Mouse (Mus musculus) hindbrain, embryonic 14.5 days (tissue): ENCODE data around the gene Prr15. TPM values are rescaled to one million over a fixed set of nuclear protein-coding genes. Genes with fewer than 3 reads are reported as not detected.

Source experiments
- ATAC-seq: fragments of 200-750 bp; cut with Nextera tagmentation; 2 replicates; pipeline ENCODE4 v1.8.0; 2017; ENCODE audit warnings: moderate number of reproducible peaks, mild to moderate bottlenecking, moderate TSS enrichment, moderate library complexity; ENCODE audit not compliant: low FRiP score
- DNase-seq: peaks from one replicate; pipeline ENCODE4 v3.0.0-alpha.2; 2015; ENCODE audit warnings: low spot score
- H3K27ac ChIP-seq: fragments of 300-500 bp; sonication (generic); 2 replicates; pipeline ENCODE4 v1.5.1; 2014; ENCODE audit warnings: mild to moderate bottlenecking, moderate library complexity
- H3K27me3 ChIP-seq: fragments of 300-500 bp; sonication (generic); 2 replicates; pipeline ENCODE4 v1.6.1; 2014; ENCODE audit warnings: mild to moderate bottlenecking, low read length, mixed read lengths; ENCODE audit not compliant: control insufficient read depth, insufficient read depth
- H3K36me3 ChIP-seq: fragments of 300-500 bp; sonication (generic); replicated peaks from 2 replicates; pipeline ENCODE4 v1.6.1; 2014; ENCODE audit not compliant: control insufficient read depth, insufficient read depth
- H3K4me1 ChIP-seq: fragments of 300-500 bp; sonication (generic); replicated peaks from 2 replicates; pipeline ENCODE4 v1.6.1; 2014; ENCODE audit warnings: antibody characterized with exemption, low read length, mixed read lengths; ENCODE audit not compliant: control insufficient read depth, insufficient read depth
- H3K4me2 ChIP-seq: fragments of 300-500 bp; sonication (generic); replicated peaks from 2 replicates; pipeline ENCODE4 v1.6.1; 2014; ENCODE audit warnings: mild to moderate bottlenecking, moderate library complexity
- H3K4me3 ChIP-seq: fragments of 300-500 bp; sonication (generic); replicated peaks from 2 replicates; pipeline ENCODE4 v1.5.1; 2014; ENCODE audit warnings: mild to moderate bottlenecking, low read length
- H3K9ac ChIP-seq: fragments of 300-500 bp; sonication (generic); 2 replicates; pipeline ENCODE4 v1.6.1; 2014
- H3K9me3 ChIP-seq: fragments of 300-500 bp; sonication (generic); 2 replicates; pipeline ENCODE4 v1.6.1; 2016; ENCODE audit warnings: low read length; ENCODE audit not compliant: control insufficient read depth
- WGBS: fragments of 180-500 bp; shearing (Covaris S2); extraction: QIAGEN DNeasy Blood & Tissue Kit; methylation state at CpG from one replicate; pipeline ENCODE4 v1.1.7; 2014; 5-methylcytosine and 5-hydroxymethylcytosine counted together
- polyA plus RNA-seq: library from polyadenylated mRNA; unstranded; fragments of >200 nt; fragmentation: Nextera tagmentation; extraction: Ambion mirVana; gene quantifications from 2 replicates; pipeline ENCODE4 v1.2.1, GENCODE M21; 2014

Gene Prr15
- polyA plus RNA-seq, 1 experiment from 2014 or later: 1.6 TPM

DNA sequence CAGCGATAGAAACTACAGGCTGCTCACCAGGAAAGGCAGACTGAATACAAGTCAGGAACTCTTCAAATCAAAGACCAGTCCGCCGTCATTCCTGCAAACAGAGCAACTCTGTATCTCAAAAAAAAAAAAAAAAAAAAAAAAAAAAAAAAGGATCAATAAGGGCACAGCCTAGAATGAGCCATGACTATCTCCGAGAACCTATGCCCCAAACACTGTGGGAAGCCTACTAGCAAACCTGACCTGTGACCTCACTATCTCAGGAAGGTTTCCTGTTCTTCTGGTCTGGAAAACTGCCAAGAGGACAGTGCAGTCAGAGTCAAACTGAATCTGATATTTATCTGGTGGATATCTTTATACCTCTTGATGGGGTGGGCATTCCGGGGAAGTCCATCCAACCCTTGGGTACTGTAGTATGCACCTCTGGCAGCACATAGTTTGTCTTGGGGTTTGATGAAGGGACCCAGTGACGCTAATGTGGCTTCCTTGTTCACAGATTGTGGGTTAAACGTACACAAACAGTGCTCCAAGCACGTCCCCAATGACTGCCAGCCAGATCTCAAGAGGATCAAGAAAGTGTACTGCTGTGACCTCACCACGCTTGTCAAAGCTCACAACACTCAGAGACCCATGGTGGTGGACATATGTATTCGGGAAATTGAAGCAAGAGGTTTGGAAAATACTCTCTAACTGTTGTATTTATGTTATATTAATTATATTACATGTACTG lies 35.7 kb upstream of the Prr15 start:
- Histone ChIP-seq H3K27me3 (no peaks in the 10 kb centered on the region), H3K9ac (no peak overlapping the region), H3K4me2 (no peak overlapping the region), H3K4me3 (no peak overlapping the region), H3K27ac (no peak overlapping the region), H3K4me1 (no peaks in the 10 kb centered on the region), H3K36me3 (no peaks in the 10 kb centered on the region), H3K9me3 (no peaks in the 10 kb centered on the region)
- DNase-seq: no peak
- 75% methylated on average over 10 of the region's 10 CpGs for WGBS
- no peak for ATAC-seq

DNA sequence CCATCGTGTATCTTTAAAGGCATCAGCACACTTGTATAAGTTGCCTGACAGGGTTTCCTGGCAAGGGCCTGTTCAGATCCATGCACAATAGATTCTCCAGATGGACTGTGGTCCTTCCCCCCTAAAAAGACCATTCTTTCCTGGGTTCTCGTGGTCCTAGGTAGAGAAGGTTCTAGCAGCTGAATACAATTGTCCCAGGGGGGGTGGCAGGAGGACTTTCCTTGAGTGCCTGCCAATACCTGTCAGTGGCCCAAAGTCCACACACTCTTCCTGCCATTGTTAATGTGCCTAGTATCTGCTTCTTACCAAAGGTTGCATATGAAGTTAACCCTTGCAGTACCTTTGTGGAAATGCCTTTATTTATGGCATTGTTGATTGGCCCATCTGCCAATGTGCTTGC lies 28.4 kb upstream of the Prr15 start:
- no peak for ATAC-seq
- no peak overlapping the region for H3K27ac ChIP-seq
- DNase-seq: no peak
- H3K36me3 ChIP-seq: peaks cover 10% of the 10 kb centered on the region; the same call in 1 of the 2 replicates
- no peaks in the 10 kb centered on the region for H3K4me1 ChIP-seq
- no peak overlapping the region for H3K4me2 ChIP-seq
- WGBS: 87% methylated on average over 2 of the region's 2 CpGs
- no peak overlapping the region for H3K4me3 ChIP-seq
- no peaks in the 10 kb centered on the region for H3K9me3 ChIP-seq
- H3K9ac ChIP-seq: no peak overlapping the region
- no peaks in the 10 kb centered on the region for H3K27me3 ChIP-seq

DNA sequence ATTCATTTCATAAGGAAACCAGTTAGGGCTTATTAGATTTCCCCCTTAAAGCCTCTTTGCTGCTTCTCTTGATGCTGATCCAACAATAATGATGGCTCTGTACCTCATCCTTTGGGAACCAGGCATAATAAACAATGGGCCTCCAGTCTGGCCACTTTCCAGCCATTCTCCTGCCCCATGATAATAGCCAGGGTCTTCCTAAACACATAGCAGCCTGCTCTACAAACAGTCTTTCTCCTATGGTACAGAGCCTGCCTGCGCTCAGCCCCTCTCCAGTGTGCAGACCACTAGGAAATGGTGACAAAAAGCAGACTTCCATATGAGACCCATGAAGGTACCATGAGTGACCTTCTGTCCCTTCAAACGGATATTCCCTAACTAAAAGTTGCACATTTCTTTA lies 26.2 kb upstream of the Prr15 start:
- no peaks in the 10 kb centered on the region for H3K27me3 ChIP-seq
- H3K27ac ChIP-seq: no peak overlapping the region
- no peak for ATAC-seq
- 84% methylated on average over 2 of the region's 2 CpGs for WGBS
- no peak overlapping the region for H3K4me2 ChIP-seq
- H3K9ac ChIP-seq: no peak overlapping the region
- H3K4me1 ChIP-seq: no peaks in the 10 kb centered on the region
- DNase-seq: peak; percentile 38
- H3K9me3 ChIP-seq: no peaks in the 10 kb centered on the region
- H3K36me3 ChIP-seq: peaks cover 10% of the 10 kb centered on the region; the same call in 1 of the 2 replicates
- no peak overlapping the region for H3K4me3 ChIP-seq

GRCm38 (mm10) chr6:54305777-54306176 lies 19.9 kb upstream of the Prr15 start:
- no peak overlapping the region for H3K4me2 ChIP-seq
- no peaks in the 10 kb centered on the region for H3K9me3 ChIP-seq
- DNase-seq: no peak
- 91% methylated on average over 1 of the region's 1 CpGs for WGBS
- H3K27ac ChIP-seq: no peak overlapping the region
- no peaks in the 10 kb centered on the region for H3K4me1 ChIP-seq
- ATAC-seq: no peak
- no peak overlapping the region for H3K9ac ChIP-seq
- no peak overlapping the region for H3K4me3 ChIP-seq
- no peaks in the 10 kb centered on the region for H3K27me3 ChIP-seq
- no peaks in the 10 kb centered on the region for H3K36me3 ChIP-seq

DNA sequence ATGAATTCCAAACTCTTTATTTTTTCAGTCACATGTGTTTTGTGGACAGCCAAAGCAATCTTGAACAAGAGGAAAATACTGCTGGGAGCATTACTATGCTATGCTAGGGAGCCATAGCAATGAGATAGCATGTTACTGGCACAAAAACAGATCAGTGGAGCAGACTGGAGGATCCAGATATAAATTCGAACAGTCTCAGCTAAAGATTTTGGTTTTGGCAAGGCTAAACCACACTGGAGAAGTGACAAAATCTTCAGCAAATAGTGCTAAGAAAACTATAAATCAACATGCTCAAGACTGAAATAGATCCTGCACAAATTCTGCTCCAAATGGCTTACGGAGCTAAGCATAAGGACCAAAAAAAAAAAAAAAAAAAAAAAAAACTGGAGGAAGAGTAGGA lies 12.6 kb upstream of the Prr15 start:
- no peak overlapping the region for H3K9ac ChIP-seq
- H3K27ac ChIP-seq: no peak overlapping the region
- 90% methylated on average over 2 of the region's 2 CpGs for WGBS
- no peak overlapping the region for H3K4me2 ChIP-seq
- H3K27me3 ChIP-seq: no peaks in the 10 kb centered on the region
- DNase-seq (no peak), ATAC-seq (no peak)
- no peaks in the 10 kb centered on the region for H3K36me3 ChIP-seq
- H3K4me1 ChIP-seq: no peaks in the 10 kb centered on the region
- H3K4me3 ChIP-seq: no peak overlapping the region
- H3K9me3 ChIP-seq: no peaks in the 10 kb centered on the region

- H3K4me2 ChIP-seq: no peak overlapping the region
- H3K36me3 ChIP-seq: no peaks in the 10 kb centered on the region
- H3K27me3 ChIP-seq: no peaks in the 10 kb centered on the region
- H3K27ac ChIP-seq: no peak overlapping the region
- DNase-seq (no peak), ATAC-seq (no peak)
- no peak overlapping the region for H3K4me3 ChIP-seq
- no peaks in the 10 kb centered on the region for H3K9me3 ChIP-seq
- no peak overlapping the region for H3K9ac ChIP-seq
- 81% methylated on average over 9 of the region's 9 CpGs for WGBS
- no peaks in the 10 kb centered on the region for H3K4me1 ChIP-seq
Measured at GRCm38 (mm10) chr6:54318618-54319017, 7.0 kb upstream of the Prr15 start.

DNA sequence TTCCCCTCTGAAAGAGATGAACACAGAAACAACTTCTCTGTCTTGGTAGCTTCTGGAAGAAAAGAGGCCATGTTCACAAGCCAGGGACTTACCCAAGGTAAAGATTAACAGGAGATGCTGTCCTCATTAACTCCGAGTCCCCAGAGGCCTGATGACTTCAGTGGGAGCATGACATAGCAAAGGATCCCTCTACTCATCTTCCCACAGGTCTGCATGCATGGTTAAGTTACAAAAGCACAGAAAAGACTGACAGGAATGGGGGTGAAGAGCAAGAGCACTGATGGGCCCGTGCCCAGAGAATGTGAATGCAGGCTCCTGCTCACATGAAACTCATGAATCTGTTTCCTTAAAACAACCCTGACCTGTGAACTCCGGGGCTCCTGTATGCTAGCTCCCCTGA lies 6.4 kb upstream of the Prr15 start:
- WGBS: 76% methylated on average over 3 of the region's 3 CpGs
- H3K27me3 ChIP-seq: no peaks in the 10 kb centered on the region; the same call in 1 of the 2 replicates
- H3K4me3 ChIP-seq: no peak overlapping the region
- H3K9me3 ChIP-seq: no peaks in the 10 kb centered on the region
- H3K9ac ChIP-seq: no peak overlapping the region
- no peak overlapping the region for H3K4me2 ChIP-seq
- ATAC-seq (no peak), DNase-seq (no peak)
- no peaks in the 10 kb centered on the region for H3K4me1 ChIP-seq
- H3K36me3 ChIP-seq: no peaks in the 10 kb centered on the region
- H3K27ac ChIP-seq: no peak overlapping the region

- H3K27ac ChIP-seq: no peak overlapping the region
- H3K4me2 ChIP-seq: no peak overlapping the region
- no peak overlapping the region for H3K4me3 ChIP-seq
- ATAC-seq: no peak
- H3K36me3 ChIP-seq: no peaks in the 10 kb centered on the region
- WGBS: 91% methylated on average over 1 of the region's 1 CpGs
- H3K9ac ChIP-seq: no peak overlapping the region
- no peaks in the 10 kb centered on the region for H3K9me3 ChIP-seq
- no peak for DNase-seq
- no peaks in the 10 kb centered on the region for H3K4me1 ChIP-seq
- peaks cover 7% of the 10 kb centered on the region for H3K27me3 ChIP-seq
Measured at GRCm38 (mm10) chr6:54320236-54320635, 5.4 kb upstream of the Prr15 start.

- H3K27ac ChIP-seq: no peak overlapping the region
- H3K27me3 ChIP-seq: peaks cover 52% of the 10 kb centered on the region
- under 1% methylated on average over 53 of the region's 53 CpGs for WGBS
Measured at GRCm38 (mm10) chr6:54326671-54327625, 1.3 kb downstream of the Prr15 start.

More at GRCm38 (mm10) chr6:54326671-54327625, 1.3 kb downstream of the Prr15 start:
- Histone ChIP-seq H3K9ac (peak overlapping the region; percentile 48), H3K9me3 (no peaks in the 10 kb centered on the region), H3K36me3 (no peaks in the 10 kb centered on the region), H3K4me1 (peaks cover 16% of the 10 kb centered on the region), H3K4me3 (peak overlapping the region; percentile 43), H3K4me2 (peak overlapping the region; percentile 97)
- DNase-seq (peak; percentile 62), ATAC-seq (peak; percentile 82)
